Mouse (Mus musculus): ENCODE results near the gene Ryk.
A peak's percentile ranks its signal among the peaks of the same experiment; 100 is the strongest.

Gene Ryk

DNA sequence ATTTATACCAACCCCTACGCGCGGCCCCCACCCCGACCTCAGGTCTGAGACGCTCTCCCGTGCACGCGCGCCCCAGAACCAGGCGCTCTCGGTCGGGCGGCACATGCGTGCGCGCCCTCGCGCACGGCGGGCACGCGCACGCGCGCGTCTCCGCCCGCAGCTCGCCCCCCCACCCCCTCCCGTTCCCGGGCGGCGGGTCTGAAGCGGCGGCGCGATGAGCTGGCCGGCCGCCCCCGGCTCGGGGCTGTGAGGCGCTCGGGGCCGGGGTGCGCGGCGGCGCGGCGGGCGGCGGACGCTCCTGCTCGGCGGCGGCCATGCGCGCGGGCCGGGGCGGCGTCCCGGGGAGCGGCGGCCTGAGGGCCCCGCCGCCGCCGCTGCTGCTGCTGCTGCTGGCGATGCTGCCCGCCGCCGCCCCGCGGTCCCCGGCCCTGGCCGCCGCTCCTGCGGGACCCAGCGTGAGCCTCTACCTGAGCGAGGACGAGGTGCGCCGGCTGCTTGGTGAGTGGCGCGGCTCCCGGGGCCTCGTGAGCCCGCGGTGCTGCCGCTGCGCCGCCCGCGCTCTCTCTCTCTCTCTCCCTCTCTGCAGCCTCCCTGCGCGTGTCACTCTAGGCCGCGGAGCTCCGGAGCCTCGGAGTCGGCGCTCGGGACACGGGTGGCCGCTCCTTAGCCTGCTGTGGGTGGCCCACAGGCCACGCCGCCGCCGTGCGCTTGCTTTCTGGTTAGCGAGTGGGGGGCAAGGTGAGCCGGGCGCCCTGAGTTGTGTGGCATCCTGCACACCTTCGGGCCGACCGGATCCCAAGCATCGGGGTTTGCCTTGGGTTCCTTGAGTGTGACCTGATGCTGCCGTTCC, at the start of gene Ryk:
TSS of gene Ryk (plus strand) at position 176 of the 850 bp plus-strand sequence.
- DNase-seq (ENCODE audit: extremely low read depth, low read depth, low spot score) = no peak

DNA sequence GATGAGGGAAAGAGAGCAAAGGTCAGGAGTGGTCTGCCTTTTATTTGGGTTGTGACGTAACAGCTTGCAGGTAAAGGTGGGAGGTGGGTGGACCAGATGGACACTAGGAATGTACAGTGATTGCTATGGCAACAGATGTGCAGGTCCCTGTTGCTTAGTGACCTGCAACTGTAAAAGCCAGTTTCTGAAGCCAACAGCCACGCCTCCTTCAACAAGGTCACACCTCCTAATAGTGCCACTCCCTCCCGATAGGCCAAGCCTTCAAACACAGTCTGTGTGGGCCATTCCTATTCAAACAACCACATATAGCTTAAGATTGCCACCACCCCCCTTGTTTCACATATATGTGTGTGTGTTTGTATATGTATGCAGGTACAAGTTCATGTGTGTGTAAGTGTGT, 45.2 kb upstream of the Ryk start:
- DNase-seq (ENCODE audit: extremely low read depth, low read depth, low spot score) = no peak

- no peak for DNase-seq (ENCODE audit: extremely low read depth, low read depth, low spot score)
These were observed 42.9 kb upstream of the Ryk start for GRCm38 (mm10) chr9:102791845-102792244.

DNA sequence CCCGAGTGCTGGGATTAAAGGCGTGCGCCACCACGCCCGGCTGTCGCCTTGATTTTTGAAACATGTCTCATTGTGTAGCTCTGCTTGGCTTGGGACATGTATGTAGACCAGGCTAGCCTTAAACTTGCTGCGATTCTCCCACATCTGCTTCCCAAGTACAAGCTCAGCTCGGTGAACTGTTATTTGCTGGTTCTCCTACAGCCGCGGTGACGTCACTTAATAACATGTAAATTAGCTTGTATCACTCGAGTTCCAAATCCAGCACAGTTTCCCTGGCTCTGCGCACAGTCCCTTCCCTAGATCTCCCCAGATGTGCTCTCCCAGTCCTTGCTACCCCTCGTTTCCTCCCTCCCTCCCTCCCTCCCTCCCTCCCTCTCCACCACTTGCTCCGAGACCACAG, 41.9 kb upstream of the Ryk start:
- DNase-seq (ENCODE audit: extremely low read depth, low read depth, low spot score) = no peak

DNA sequence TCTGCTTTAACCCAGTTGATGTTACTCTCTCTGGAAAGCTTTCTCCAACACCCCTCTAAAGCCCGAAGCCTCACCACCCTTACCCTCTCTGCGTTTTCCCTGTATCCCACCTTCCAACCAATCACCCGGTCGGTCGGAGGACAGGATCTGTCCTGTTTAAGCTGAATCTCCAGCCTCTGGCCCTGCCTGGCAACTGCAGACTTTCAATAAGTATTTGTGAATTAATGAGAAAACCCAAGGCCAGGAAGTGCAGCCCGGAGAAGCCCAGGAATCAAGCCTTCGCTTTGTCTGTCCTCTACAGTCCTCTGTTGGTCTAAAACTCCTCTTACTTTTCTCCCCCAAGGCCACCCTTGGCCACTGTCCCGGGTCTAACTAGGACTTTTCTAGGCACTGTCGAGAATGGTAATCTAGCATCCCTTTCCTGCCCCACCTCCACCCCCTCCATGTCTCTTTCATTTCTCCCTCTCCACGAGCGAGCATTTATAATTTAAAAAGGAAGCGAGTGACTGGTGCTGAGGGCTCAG, 41.4 kb upstream of the Ryk start:
- no peak for DNase-seq (ENCODE audit: extremely low read depth, low read depth, low spot score)

DNA sequence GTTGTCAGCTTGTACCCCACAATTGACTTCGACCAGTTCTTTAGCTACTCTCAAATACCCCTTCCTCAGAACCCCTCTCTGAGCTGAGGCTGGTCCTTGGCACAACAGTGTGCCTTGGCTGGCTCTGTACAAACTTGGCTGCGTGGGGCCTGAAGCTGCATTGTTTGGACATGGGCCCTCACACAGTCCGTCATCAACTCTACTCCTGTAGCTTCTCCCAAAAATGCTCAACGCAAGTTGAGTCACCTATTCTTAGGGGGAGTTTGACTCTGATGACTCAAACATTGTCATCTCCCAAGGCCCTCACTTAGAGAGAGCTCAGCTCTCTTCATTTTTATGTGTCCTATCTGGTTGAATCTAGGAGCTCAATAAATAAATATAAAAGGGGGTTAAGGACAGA, 36.3 kb upstream of the Ryk start:
- no peak for DNase-seq (ENCODE audit: extremely low read depth, low read depth, low spot score)

- peak; percentile 92 for DNase-seq (ENCODE audit: extremely low read depth, low read depth, low spot score)
These were observed 28.6 kb upstream of the Ryk start for GRCm38 (mm10) chr9:102806056-102806573.

DNA sequence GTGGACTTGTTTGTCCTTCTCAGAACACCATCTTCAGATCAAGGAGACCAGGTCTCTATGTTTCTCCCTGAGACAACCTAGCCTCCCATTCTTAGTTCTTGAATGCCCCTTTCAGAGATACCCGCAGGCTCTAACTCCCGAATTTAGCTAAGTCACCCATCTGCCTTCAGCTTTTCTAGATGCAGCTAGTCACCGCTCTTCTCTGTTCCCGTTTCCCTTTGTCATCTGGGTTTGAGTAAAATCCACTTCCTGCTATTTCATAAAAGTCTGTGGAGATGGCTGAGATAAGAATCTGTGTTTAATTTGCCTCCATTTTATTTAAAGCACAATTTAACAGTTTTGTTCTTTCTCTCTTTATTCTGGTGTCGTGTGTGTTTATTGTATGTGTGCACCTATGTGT, 23.5 kb upstream of the Ryk start:
- DNase-seq (ENCODE audit: extremely low read depth, low read depth, low spot score) = no peak

GRCm38 (mm10) chr9:102818228-102818627, 16.5 kb upstream of the Ryk start:
- no peak for DNase-seq (ENCODE audit: extremely low read depth, low read depth, low spot score)

GRCm38 (mm10) chr9:102828604-102829003, 6.1 kb upstream of the Ryk start:
- no peak for DNase-seq (ENCODE audit: extremely low read depth, low read depth, low spot score)

GRCm38 (mm10) chr9:102831541-102831940, 3.2 kb upstream of the Ryk start:
- no peak for DNase-seq (ENCODE audit: extremely low read depth, low read depth, low spot score)

DNA sequence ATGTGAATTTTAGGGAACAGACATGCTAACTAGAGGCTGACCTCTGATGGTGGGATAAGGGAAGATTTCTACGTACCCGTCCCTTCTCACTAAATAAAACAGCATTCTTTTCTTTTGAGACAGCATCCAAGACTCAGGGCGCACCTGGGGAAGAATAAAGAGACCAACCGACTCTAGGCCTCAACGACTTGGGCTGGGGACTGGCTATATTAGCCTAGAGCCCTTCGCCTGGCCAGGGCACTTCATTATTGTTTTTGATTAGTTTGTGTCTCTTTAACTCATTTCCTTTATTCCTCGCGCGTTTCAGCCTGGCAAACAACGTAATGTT, 339 bp upstream of the Ryk start:
- no peak for DNase-seq (ENCODE audit: extremely low read depth, low read depth, low spot score)

GRCm38 (mm10) chr9:102836279-102836678, 1.6 kb downstream of the Ryk start:
- DNase-seq (ENCODE audit: extremely low read depth, low read depth, low spot score) = no peak

- no peak for DNase-seq (ENCODE audit: extremely low read depth, low read depth, low spot score)
These were observed 6.4 kb downstream of the Ryk start for GRCm38 (mm10) chr9:102840792-102841778.

- DNase-seq (ENCODE audit: extremely low read depth, low read depth, low spot score) = no peak
These were observed 7.1 kb downstream of the Ryk start for GRCm38 (mm10) chr9:102841832-102842231.

- DNase-seq (ENCODE audit: extremely low read depth, low read depth, low spot score) = no peak
These were observed 7.8 kb downstream of the Ryk start for GRCm38 (mm10) chr9:102842498-102842897.

- no peak for DNase-seq (ENCODE audit: extremely low read depth, low read depth, low spot score)
These were observed 8.9 kb downstream of the Ryk start for GRCm38 (mm10) chr9:102843577-102843976.

DNA sequence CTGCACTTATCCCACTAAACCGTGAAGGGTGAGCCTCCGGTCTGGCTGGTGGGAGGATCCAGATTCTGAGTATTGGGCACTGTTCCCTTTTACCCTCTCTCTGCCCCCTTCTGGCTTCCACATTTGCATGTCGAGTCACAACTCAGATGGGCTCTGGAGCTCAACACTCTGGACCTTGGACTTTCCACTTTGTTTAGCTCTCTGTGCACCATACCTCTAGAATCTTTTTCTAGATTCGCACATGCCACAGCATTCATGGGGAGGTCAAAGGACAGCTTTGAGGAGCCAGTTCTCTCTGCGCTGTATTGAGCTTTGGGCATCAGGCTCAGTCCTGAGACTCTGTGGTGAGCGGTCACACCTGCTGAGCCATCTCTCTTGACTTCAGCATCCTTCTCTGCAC, 11.1 kb downstream of the Ryk start:
- no peak for DNase-seq (ENCODE audit: extremely low read depth, low read depth, low spot score)

DNA sequence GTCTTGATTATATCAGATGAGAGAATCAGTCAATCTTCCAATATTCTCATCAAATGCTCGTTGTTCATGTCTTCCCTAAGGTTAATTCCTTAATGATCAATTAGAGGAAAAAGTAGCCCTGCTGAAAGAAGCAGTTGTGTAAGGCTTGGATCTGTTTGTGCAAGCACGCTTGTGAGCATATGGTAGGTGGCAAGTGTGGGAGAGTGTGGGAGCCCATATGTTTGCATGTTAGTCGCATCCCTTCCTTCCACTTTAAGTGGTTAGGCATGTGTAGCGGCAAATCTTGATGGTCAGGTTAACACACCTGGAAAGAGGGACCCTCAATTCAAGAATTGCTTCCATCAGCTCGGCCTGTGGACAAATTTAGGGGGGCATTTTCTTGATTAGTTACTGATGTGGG, 11.6 kb downstream of the Ryk start:
- no peak for DNase-seq (ENCODE audit: extremely low read depth, low read depth, low spot score)

- DNase-seq (ENCODE audit: extremely low read depth, low read depth, low spot score) = no peak
These were observed 17.6 kb downstream of the Ryk start for GRCm38 (mm10) chr9:102852076-102853022.

Measured in fat pad, adult 2 months (tissue).